Mouse (Mus musculus) embryo, embryonic 10.5 days (tissue): Measurements from ENCODE around the gene Sh3d19.

ENCODE experiments used
- DNase-seq: peaks from one replicate; pipeline ENCODE4 v3.0.0-alpha.2; 2015; ENCODE audit warnings: low spot score

The Sh3d19 gene

GRCm38 (mm10) chr3:86139660-86140059 lies 168.8 kb downstream of the Sh3d19 start:
- DNase-seq: no peak

- DNase-seq: peak; percentile 44
These were observed 170.5 kb downstream of the Sh3d19 start for GRCm38 (mm10) chr3:86141366-86141765.

GRCm38 (mm10) chr3:86141886-86142262 lies 171.0 kb downstream of the Sh3d19 start:
- peak; percentile 40 for DNase-seq

GRCm38 (mm10) chr3:86142263-86142933 lies 171.5 kb downstream of the Sh3d19 start, which contains the start of gene Rps3a1:
Gene Rps3a1, minus strand, starts transcription at chr3:86142702.
- DNase-seq: peak; percentile 98

- DNase-seq: no peak
These were observed 172.0 kb downstream of the Sh3d19 start for GRCm38 (mm10) chr3:86142934-86143317.

- DNase-seq: no peak
These were observed 172.4 kb downstream of the Sh3d19 start for GRCm38 (mm10) chr3:86143343-86143742.

GRCm38 (mm10) chr3:86149063-86149462 lies 178.2 kb downstream of the Sh3d19 start:
- DNase-seq: no peak

GRCm38 (mm10) chr3:86149521-86149920 lies 178.6 kb downstream of the Sh3d19 start:
- no peak for DNase-seq

GRCm38 (mm10) chr3:86168841-86169425 lies 198.0 kb downstream of the Sh3d19 start:
- DNase-seq: no peak

- no peak for DNase-seq
These were observed 208.8 kb downstream of the Sh3d19 start for GRCm38 (mm10) chr3:86179714-86180113.
